Mouse (Mus musculus) stomach, postnatal 0 days (tissue): ENCODE measurements at regions not wholly inside any gene's neighbourhood (a gene's known extent, or its start where the extent isn't known, plus 50 kb on each side); places are given as distances from the start of the nearest gene placed in this dataset.

Experiments used
- CTCF ChIP-seq: IDR thresholded peaks from 2 replicates; pipeline ENCODE4 v1.5.1; 2016; ENCODE audit warnings: antibody characterized with exemption, low read depth, mild to moderate bottlenecking, moderate library complexity
- EP300 ChIP-seq: optimal IDR thresholded peaks from 2 replicates; pipeline ENCODE3; 2016; ENCODE audit warnings: antibody characterized with exemption

DNA sequence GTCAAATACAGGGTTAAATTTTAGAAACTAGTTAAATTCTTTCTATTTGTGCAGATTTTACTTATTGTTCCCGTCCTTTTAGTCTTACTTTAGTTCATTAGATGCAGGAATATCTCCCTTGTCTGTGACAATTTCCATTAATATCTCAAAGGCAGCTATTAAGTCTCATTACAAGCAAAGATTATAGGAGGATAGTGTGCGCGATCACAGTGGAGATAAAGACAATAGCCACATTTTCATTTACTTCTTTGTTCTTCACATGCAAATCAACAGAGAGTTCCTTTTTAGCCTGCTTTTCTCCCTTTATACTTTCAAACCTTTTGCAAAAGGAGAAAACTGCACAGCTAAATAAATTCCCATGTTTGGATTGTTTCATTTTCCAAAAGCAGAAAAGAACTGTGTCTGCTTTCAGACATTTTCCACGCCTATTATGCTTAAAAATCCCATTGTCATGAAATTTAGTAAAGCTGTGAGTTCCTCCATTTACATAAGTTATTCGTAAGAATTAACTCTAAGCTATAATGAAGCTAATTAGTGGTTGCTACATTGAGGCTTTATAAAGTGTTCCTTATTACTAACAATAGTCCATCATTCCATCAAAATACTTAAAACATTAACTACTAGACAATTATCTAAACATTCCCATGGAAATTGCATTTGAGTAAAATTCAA, 252.4 kb downstream of the Isl1 start:
- TF ChIP-seq CTCF (no peak), EP300 (no peak)
